Mouse (Mus musculus): Measurements from ENCODE around the gene Cryba2. TPM values are rescaled to one million over a fixed set of nuclear protein-coding genes. Genes with fewer than 3 reads are reported as not detected.

Cryba2 gene
- total and polyA plus RNA-seq, 3 experiments = 0.30 to 0.55 TPM; not detected in 1

GRCm38 (mm10) chr1:74872218-74872617 is 20.7 kb downstream of the Cryba2 start:
- Histone ChIP-seq H3K4me2 (ENCODE audit: insufficient read depth, low read depth, poor library complexity, severe bottlenecking) (no peak overlapping the region), H3K9ac (ENCODE audit: insufficient read depth, low read depth) (no peak overlapping the region), H3K27me3 (replicated peaks) (peaks cover 44% of the 10 kb centered on the region), H3K4me3 (replicated peaks in 1 of 3; ENCODE audit: low read depth in 2 of 3, low read length in 2 of 3, poor library complexity in 1 of 3) (no peak overlapping the region), H3K4me1 (ENCODE audit: control insufficient read depth in 1 of 2, insufficient read depth in 2 of 2) (no peaks in the 10 kb centered on the region), H3K27ac (ENCODE audit: insufficient read depth, low read depth) (no peak overlapping the region), H3K36me3 (replicated peaks in 1 of 2; ENCODE audit: control insufficient read depth in 1 of 2, insufficient read depth in 1 of 2, low read length in 1 of 2) (no peaks in the 10 kb centered on the region), H3K9me3 (replicated peaks; ENCODE audit: low read length) (no peaks in the 10 kb centered on the region), H3K79me2 (replicated peaks; ENCODE audit: control insufficient read depth, extremely low read depth, insufficient read depth, poor library complexity, severe bottlenecking) (no peaks in the 10 kb centered on the region)
- in situ Hi-C loops (cut with MboI; ENCODE audit: low pct_ligation_motif_present, low pct_unique_long_range_greater_than_20kb, low sequenced_read_pairs) (no loop called here), dilution Hi-C loops (cut with MboI; ENCODE audit: extremely low pct_ligation_motif_present, extremely low pct_unique_long_range_greater_than_20kb, low sequenced_read_pairs) (no loop called here)
- no peak for DNase-seq (ENCODE audit: extremely low read depth)
- TF ChIP-seq MEF2A (IDR thresholded peaks at IDR 0.05; ENCODE audit: borderline replicate concordance, low read depth, low read length) (no peak), MAFK (IDR thresholded peaks at IDR 0.05; ENCODE audit: insufficient replicate concordance, low read length) (no peak), JUND (conservative IDR thresholded peaks at IDR 0.05; ENCODE audit: low read depth, low read length) (no peak), MAZ (IDR thresholded peaks at IDR 0.05; ENCODE audit: low read depth, low read length) (no peak)

- in situ Hi-C loops (cut with MboI; ENCODE audit: low pct_ligation_motif_present, low pct_unique_long_range_greater_than_20kb, low sequenced_read_pairs) = no loop called here
- Histone ChIP-seq H3K27ac (ENCODE audit: insufficient read depth, low read depth) (no peak overlapping the region), H3K4me1 (ENCODE audit: control insufficient read depth in 1 of 2, insufficient read depth in 2 of 2) (peaks cover 3 to 17% of the 10 kb centered on the region in 2 experiments; a peak in 3 of 4 replicates), H3K79me2 (replicated peaks; ENCODE audit: control insufficient read depth, extremely low read depth, insufficient read depth, poor library complexity, severe bottlenecking) (no peaks in the 10 kb centered on the region), H3K4me3 (replicated peaks in 1 of 3; ENCODE audit: low read depth in 2 of 3, low read length in 2 of 3, poor library complexity in 1 of 3) (no peak overlapping the region), H3K4me2 (ENCODE audit: insufficient read depth, low read depth, poor library complexity, severe bottlenecking) (no peak overlapping the region), H3K9ac (ENCODE audit: insufficient read depth, low read depth) (no peak overlapping the region), H3K27me3 (replicated peaks) (no peaks in the 10 kb centered on the region), H3K9me3 (replicated peaks; ENCODE audit: low read length) (peaks cover 1% of the 10 kb centered on the region), H3K36me3 (replicated peaks in 1 of 2; ENCODE audit: control insufficient read depth in 1 of 2, insufficient read depth in 1 of 2, low read length in 1 of 2) (no peaks in the 10 kb centered on the region)
- TF ChIP-seq SMC3 (IDR thresholded peaks at IDR 0.05; ENCODE audit: low read depth, low read length) = peak; percentile 44
- TF ChIP-seq UBTF (IDR thresholded peaks at IDR 0.05; ENCODE audit: low read depth, low read length) = no peak
- peak; percentile 59 for TF ChIP-seq RAD21 (IDR thresholded peaks at IDR 0.05; ENCODE audit: low read depth, low read length)
- no peak for TF ChIP-seq ELF1 (IDR thresholded peaks at IDR 0.05; ENCODE audit: low read depth, low read length)
- TF ChIP-seq CTCF (conservative IDR thresholded peaks at IDR 0.05 in 1 of 2, IDR thresholded peaks at IDR 0.05 in 1 of 2; ENCODE audit: low read depth in 2 of 2, low read length in 2 of 2) = peak in 1 of 2 experiments; percentile 61; a peak in 2 of 4 replicates
- TF ChIP-seq MAX (IDR thresholded peaks at IDR 0.05; ENCODE audit: low read length) = no peak
- no peak for TF ChIP-seq MAZ (IDR thresholded peaks at IDR 0.05; ENCODE audit: low read depth, low read length)
- no peak for TF ChIP-seq SIN3A (IDR thresholded peaks at IDR 0.05; ENCODE audit: low read length)
- no peak for TF ChIP-seq POLR2AphosphoS2 (IDR thresholded peaks at IDR 0.05; ENCODE audit: low read depth, low read length)
- dilution Hi-C loops (cut with MboI; ENCODE audit: extremely low pct_ligation_motif_present, extremely low pct_unique_long_range_greater_than_20kb, low sequenced_read_pairs) = no loop called here
- no peak for DNase-seq (ENCODE audit: extremely low read depth)
Measured at GRCm38 (mm10) chr1:74861783-74862182, 31.2 kb downstream of the Cryba2 start.

- Histone ChIP-seq H3K36me3 (replicated peaks in 1 of 2; ENCODE audit: control insufficient read depth in 1 of 2, insufficient read depth in 1 of 2, low read length in 1 of 2) (no peaks in the 10 kb centered on the region), H3K9me3 (replicated peaks; ENCODE audit: low read length) (peaks cover 14% of the 10 kb centered on the region), H3K27ac (ENCODE audit: insufficient read depth, low read depth) (no peak overlapping the region), H3K4me2 (ENCODE audit: insufficient read depth, low read depth, poor library complexity, severe bottlenecking) (peak overlapping the region; percentile 18; the same call in 1 of the 2 replicates), H3K4me1 (ENCODE audit: control insufficient read depth in 1 of 2, insufficient read depth in 2 of 2) (peaks cover 3 to 19% of the 10 kb centered on the region in 2 experiments; a peak in 3 of 4 replicates), H3K79me2 (replicated peaks; ENCODE audit: control insufficient read depth, extremely low read depth, insufficient read depth, poor library complexity, severe bottlenecking) (no peaks in the 10 kb centered on the region), H3K9ac (ENCODE audit: insufficient read depth, low read depth) (no peak overlapping the region), H3K4me3 (replicated peaks in 1 of 3; ENCODE audit: low read depth in 2 of 3, low read length in 2 of 3, poor library complexity in 1 of 3) (no peak overlapping the region), H3K27me3 (replicated peaks) (no peaks in the 10 kb centered on the region)
- DNase-seq (ENCODE audit: extremely low read depth) = no peak
- dilution Hi-C loops (cut with MboI; ENCODE audit: extremely low pct_ligation_motif_present, extremely low pct_unique_long_range_greater_than_20kb, low sequenced_read_pairs) = no loop called here
- in situ Hi-C loops (cut with MboI; ENCODE audit: low pct_ligation_motif_present, low pct_unique_long_range_greater_than_20kb, low sequenced_read_pairs) = no loop called here
- no peak for TF ChIP-seq E2F4 (IDR thresholded peaks at IDR 0.05; ENCODE audit: insufficient replicate concordance, low read depth, low read length)
- TF ChIP-seq MAFK (IDR thresholded peaks at IDR 0.05; ENCODE audit: insufficient replicate concordance, low read length) = peak; percentile 54; the same call in 1 of the 2 replicates
- no peak for TF ChIP-seq ZNF384 (IDR thresholded peaks at IDR 0.05; ENCODE audit: low read depth, low read length)
Measured at GRCm38 (mm10) chr1:74859223-74859984, 33.5 kb downstream of the Cryba2 start.
